Mouse (Mus musculus): ENCODE results near the gene Rack1. TPM values are rescaled to one million over a fixed set of nuclear protein-coding genes. Genes with fewer than 3 reads are reported as not detected.

Rack1 gene
- total and polyA plus RNA-seq, 2 experiments from 2014 or later, result 368 to 1,021 TPM

GRCm38 (mm10) chr11:48808737-48809433 lies 8.8 kb downstream of the Rack1 start:
- ATAC-seq, result peak; percentile 36; the same call in 1 of the 2 replicates
- no peaks in the 10 kb centered on the region for H3K27me3 ChIP-seq (ENCODE audit: insufficient read depth, low read length)
- H3K27ac ChIP-seq (ENCODE audit: low read depth, low read length), result 0 out of 2 replicates have a peak overlapping the region, but pooled peaks have one; percentile 2
- H3K9me3 ChIP-seq (ENCODE audit: low read length), result no peaks in the 10 kb centered on the region
- H3K4me3 ChIP-seq (ENCODE audit: low read depth, low read length), result no peak overlapping the region
- H3K36me3 ChIP-seq (ENCODE audit: insufficient read depth), result peaks cover 87% of the 10 kb centered on the region
- no peak overlapping the region for H3K4me2 ChIP-seq (ENCODE audit: low read depth)
- no peak for TF ChIP-seq CTCF (IDR thresholded peaks at IDR 0.05; ENCODE audit: low read depth)
- H3K4me1 ChIP-seq (ENCODE audit: insufficient read depth), result no peaks in the 10 kb centered on the region
- WGBS, result 54% methylated on average over 16 of the region's 16 CpGs
- no peak overlapping the region for H3K9ac ChIP-seq
- peak; percentile 12 for DNase-seq

- no peak overlapping the region for H3K9ac ChIP-seq
- peaks cover 4% of the 10 kb centered on the region; the same call in 1 of the 2 replicates for H3K4me1 ChIP-seq (ENCODE audit: insufficient read depth)
- TF ChIP-seq CTCF (IDR thresholded peaks at IDR 0.05; ENCODE audit: low read depth), result no peak
- 0 out of 2 replicates have a peak overlapping the region, but pooled peaks have one; percentile 2 for H3K27ac ChIP-seq (ENCODE audit: low read depth, low read length)
- no peak overlapping the region for H3K4me3 ChIP-seq (ENCODE audit: low read depth, low read length)
- no peak overlapping the region for H3K4me2 ChIP-seq (ENCODE audit: low read depth)
- 67% methylated on average over 4 of the region's 4 CpGs for WGBS
- DNase-seq (no peak), ATAC-seq (no peak)
- H3K9me3 ChIP-seq (ENCODE audit: low read length), result no peaks in the 10 kb centered on the region
- peaks cover 83% of the 10 kb centered on the region for H3K36me3 ChIP-seq (ENCODE audit: insufficient read depth)
- H3K27me3 ChIP-seq (ENCODE audit: insufficient read depth, low read length), result no peaks in the 10 kb centered on the region
Measured at GRCm38 (mm10) chr11:48809434-48809830, 9.3 kb downstream of the Rack1 start.

- H3K27ac ChIP-seq (ENCODE audit: low read depth, low read length), result no peak overlapping the region
- peaks cover 81% of the 10 kb centered on the region for H3K36me3 ChIP-seq (ENCODE audit: insufficient read depth)
- no peak overlapping the region for H3K9ac ChIP-seq
- 73% methylated on average over 2 of the region's 2 CpGs for WGBS
- peaks cover 5% of the 10 kb centered on the region; the same call in 1 of the 2 replicates for H3K4me1 ChIP-seq (ENCODE audit: insufficient read depth)
- TF ChIP-seq CTCF (IDR thresholded peaks at IDR 0.05; ENCODE audit: low read depth), result no peak
- no peak overlapping the region for H3K4me2 ChIP-seq (ENCODE audit: low read depth)
- DNase-seq, result no peak
- no peaks in the 10 kb centered on the region for H3K9me3 ChIP-seq (ENCODE audit: low read length)
- H3K27me3 ChIP-seq (ENCODE audit: insufficient read depth, low read length), result no peaks in the 10 kb centered on the region
- no peak overlapping the region for H3K4me3 ChIP-seq (ENCODE audit: low read depth, low read length)
- ATAC-seq, result no peak
Measured at GRCm38 (mm10) chr11:48810142-48810541, 10.0 kb downstream of the Rack1 start.

GRCm38 (mm10) chr11:48813782-48814181 lies 13.7 kb downstream of the Rack1 start:
- H3K27me3 ChIP-seq (ENCODE audit: insufficient read depth, low read length), result no peaks in the 10 kb centered on the region
- ATAC-seq (no peak), DNase-seq (no peak)
- peaks cover 12% of the 10 kb centered on the region; the same call in 1 of the 2 replicates for H3K4me1 ChIP-seq (ENCODE audit: insufficient read depth)
- no peak overlapping the region for H3K9ac ChIP-seq
- no peak overlapping the region for H3K27ac ChIP-seq (ENCODE audit: low read depth, low read length)
- H3K4me3 ChIP-seq (ENCODE audit: low read depth, low read length), result no peak overlapping the region
- no peaks in the 10 kb centered on the region for H3K9me3 ChIP-seq (ENCODE audit: low read length)
- no peak for TF ChIP-seq CTCF (IDR thresholded peaks at IDR 0.05; ENCODE audit: low read depth)
- H3K36me3 ChIP-seq (ENCODE audit: insufficient read depth), result peaks cover 47% of the 10 kb centered on the region
- no peak overlapping the region for H3K4me2 ChIP-seq (ENCODE audit: low read depth)

GRCm38 (mm10) chr11:48815851-48816250 lies 15.7 kb downstream of the Rack1 start:
- no peak for TF ChIP-seq CTCF (IDR thresholded peaks at IDR 0.05; ENCODE audit: low read depth)
- Histone ChIP-seq H3K36me3 (ENCODE audit: insufficient read depth) (peaks cover 29% of the 10 kb centered on the region), H3K4me3 (ENCODE audit: low read depth, low read length) (peak overlapping the region; percentile 88), H3K9me3 (ENCODE audit: low read length) (no peaks in the 10 kb centered on the region), H3K27ac (ENCODE audit: low read depth, low read length) (0 out of 2 replicates have a peak overlapping the region, but pooled peaks have one; percentile 93), H3K27me3 (ENCODE audit: insufficient read depth, low read length) (no peaks in the 10 kb centered on the region), H3K4me1 (ENCODE audit: insufficient read depth) (peaks cover 12% of the 10 kb centered on the region; the same call in 1 of the 2 replicates), H3K9ac (peak overlapping the region; percentile 75), H3K4me2 (ENCODE audit: low read depth) (peak overlapping the region; percentile 86)
- no peak for ATAC-seq
- WGBS, result 78% methylated on average over 16 of the region's 16 CpGs
- no peak for DNase-seq

GRCm38 (mm10) chr11:48816281-48816781 lies 16.2 kb downstream of the Rack1 start:
- peaks cover 25% of the 10 kb centered on the region for H3K36me3 ChIP-seq (ENCODE audit: insufficient read depth)
- peak overlapping the region; percentile 88 for H3K4me3 ChIP-seq (ENCODE audit: low read depth, low read length)
- H3K27ac ChIP-seq (ENCODE audit: low read depth, low read length), result peak overlapping the region; percentile 93
- H3K27me3 ChIP-seq (ENCODE audit: insufficient read depth, low read length), result no peaks in the 10 kb centered on the region
- H3K4me2 ChIP-seq (ENCODE audit: low read depth), result peak overlapping the region; percentile 86
- DNase-seq, result no peak
- peak overlapping the region; percentile 75 for H3K9ac ChIP-seq
- WGBS, result 4% methylated on average over 22 of the region's 23 CpGs
- ATAC-seq, result peak; percentile 52
- H3K4me1 ChIP-seq (ENCODE audit: insufficient read depth), result peaks cover 12% of the 10 kb centered on the region; the same call in 1 of the 2 replicates
- no peak for TF ChIP-seq CTCF (IDR thresholded peaks at IDR 0.05; ENCODE audit: low read depth)
- H3K9me3 ChIP-seq (ENCODE audit: low read length), result no peaks in the 10 kb centered on the region

All from forebrain, postnatal 0 days (tissue).